Mouse (Mus musculus) E14TG2a.4 (cell line): ENCODE data around the gene Relb.

ENCODE experiments used
- CTCF ChIP-seq: conservative IDR thresholded peaks from 2 replicates; pipeline ENCODE4 v1.5.1; 2014; ENCODE audit warnings: low read length
- POU5F1 ChIP-seq: IDR thresholded peaks from 2 replicates; pipeline ENCODE4 v1.6.1; 2014; ENCODE audit warnings: low read length, borderline replicate concordance

DNA sequence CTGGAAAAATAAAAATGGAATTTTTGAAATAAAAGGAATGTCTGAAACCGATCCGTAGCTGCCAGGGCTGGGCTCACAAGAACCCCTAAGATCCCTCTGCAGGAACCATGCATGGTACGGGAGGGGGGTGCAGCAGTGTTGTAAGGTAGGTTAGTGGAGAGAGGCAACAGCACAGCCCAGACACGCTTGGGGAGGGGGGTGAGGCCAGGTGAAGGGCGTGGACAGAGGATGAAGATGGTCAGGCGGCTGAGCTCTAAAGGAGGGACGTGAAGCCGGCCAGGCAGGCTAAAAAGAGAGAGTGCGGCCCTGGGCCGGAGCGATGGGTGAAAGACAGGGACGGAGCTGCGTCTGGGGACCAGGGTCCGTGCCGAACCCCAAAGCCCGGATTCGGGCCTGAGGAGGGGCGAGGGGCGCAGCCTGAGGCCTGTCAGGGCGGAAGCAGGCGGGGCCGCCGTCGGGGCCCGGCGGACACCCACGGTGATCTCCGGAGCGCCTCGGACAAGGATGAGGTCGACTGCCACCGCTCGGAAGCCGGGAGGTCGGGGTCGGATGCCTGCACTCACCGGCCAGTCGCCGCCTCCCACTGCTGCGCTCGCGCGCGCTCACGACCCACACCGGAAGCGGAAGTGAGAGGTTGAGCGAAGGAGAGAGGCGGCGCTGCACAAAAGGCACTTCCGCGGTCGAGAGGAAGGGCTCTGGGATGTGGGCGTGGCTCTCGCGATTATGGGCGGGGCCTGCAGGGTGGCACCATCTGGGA lies 25.2 kb downstream of the Relb start, which contains the start of gene Clasrp:
- TF ChIP-seq CTCF (no peak), POU5F1 (no peak)
